8 mouse cellular contexts compared by ENCODE assay signal in genomic region chr15:79545921-79546399, GRCm38 (mm10). TPM values are rescaled to one million over a fixed set of nuclear protein-coding genes. Genes with fewer than 3 reads are reported as not detected.
DNase-seq lines count a peak whose midpoint lies in the region; TF ChIP-seq lines count a peak whose summit lies in the region.

No protein-coding gene starts in this region.

- peaks cover 32% of the 10 kb centered on the region for H3K36me3 ChIP-seq in thymus, adult 2 months (ENCODE audit: control insufficient read depth, insufficient read depth, low read length)
- H3K36me3 ChIP-seq in forebrain, embryonic 10.5 days (replicated peaks) = peaks cover 41% of the 10 kb centered on the region
- H3K36me3 ChIP-seq in megakaryocyte, embryonic 14.5 days (replicated peaks; ENCODE audit: low read length) = peaks cover 45% of the 10 kb centered on the region

- H3K9me3 ChIP-seq in forebrain, embryonic 10.5 days = no peaks in the 10 kb centered on the region
- peaks cover 8% of the 10 kb centered on the region; the same call in 1 of the 2 replicates for H3K9me3 ChIP-seq in megakaryocyte, embryonic 14.5 days

- no peak for TF ChIP-seq POLR2A in thymus, adult 2 months (IDR thresholded peaks at IDR 0.05; ENCODE audit: control insufficient read depth, extremely low read depth, insufficient read depth, low read length, poor library complexity)
- TF ChIP-seq POLR2A in bone marrow macrophage, adult 2 months (IDR thresholded peaks at IDR 0.05; ENCODE audit: borderline replicate concordance, low read depth, low read length) = no peak

- TF ChIP-seq CTCF in thymus, adult 2 months (IDR thresholded peaks at IDR 0.05; ENCODE audit: borderline replicate concordance, control insufficient read depth, extremely low read depth, insufficient read depth, low read length, poor library complexity) = no peak
- TF ChIP-seq CTCF in bone marrow macrophage, adult 2 months (IDR thresholded peaks at IDR 0.05; ENCODE audit: low read depth, low read length) = no peak

- H3K4me3 ChIP-seq in thymus, adult 2 months (ENCODE audit: control insufficient read depth, insufficient read depth, low read length) = peak overlapping the region; percentile 66
- peak overlapping the region; percentile 71 for H3K4me3 ChIP-seq in bone marrow macrophage, adult 2 months (ENCODE audit: insufficient read depth, low read length)
- peak overlapping the region; percentile 76 for H3K4me3 ChIP-seq in forebrain, embryonic 10.5 days
- H3K4me3 ChIP-seq in megakaryocyte, embryonic 14.5 days (replicated peaks) = peak overlapping the region; percentile 98

- peaks cover 8% of the 10 kb centered on the region for H3K4me1 ChIP-seq in thymus, adult 2 months (replicated peaks; ENCODE audit: control insufficient read depth, insufficient read depth, low read length)
- peaks cover 7% of the 10 kb centered on the region for H3K4me1 ChIP-seq in bone marrow macrophage, adult 2 months (ENCODE audit: control insufficient read depth, insufficient read depth, low read length)
- peaks cover 34% of the 10 kb centered on the region for H3K4me1 ChIP-seq in forebrain, embryonic 10.5 days
- peaks cover 23% of the 10 kb centered on the region for H3K4me1 ChIP-seq in megakaryocyte, embryonic 14.5 days

- no peak for DNase-seq in thymus, adult 2 months
- no peak for DNase-seq in thymus, postnatal 25 days
- DNase-seq in forebrain, embryonic 10.5 days (ENCODE audit: extremely low spot score, low spot score) = no peak
- peak; percentile 85 for DNase-seq in heart, postnatal 10 days
- DNase-seq in left cerebral cortex, postnatal 25 days (ENCODE audit: low spot score in 2 of 2) = peak; percentile 37 to 57
- DNase-seq in spleen, postnatal 36 days (ENCODE audit: low spot score in 2 of 2) = peak; percentile 58 to 62

- intact Hi-C loops in heart, postnatal 10 days (cut with DNase I) = loop anchor here (2.0 kb wide), 1 partner anchor 17 kb away; no protein-coding TSS in a partner anchor
- intact Hi-C loops in left cerebral cortex, postnatal 25 days (cut with DNase I) = loop anchor here (1.0 to 2.0 kb wide), 3 partner anchors 31 to 59 kb away; partner anchors contain the start of gene Dmc1

- peak overlapping the region; percentile 45 for H3K27ac ChIP-seq in thymus, adult 2 months (ENCODE audit: control insufficient read depth, insufficient read depth, low read length)
- H3K27ac ChIP-seq in bone marrow macrophage, adult 2 months (ENCODE audit: insufficient read depth, low read depth, low read length) = peak overlapping the region; percentile 87
- peak overlapping the region; percentile 99 for H3K27ac ChIP-seq in forebrain, embryonic 10.5 days

- under 1% methylated on average over 52 of the region's 52 CpGs for WGBS in thymus, adult 2 months
- WGBS in forebrain, embryonic 10.5 days = under 1% methylated on average over 51 of the region's 52 CpGs

- H3K27me3 ChIP-seq in thymus, adult 2 months (ENCODE audit: control insufficient read depth, insufficient read depth, low read length) = no peaks in the 10 kb centered on the region
- H3K27me3 ChIP-seq in forebrain, embryonic 10.5 days (ENCODE audit: poor library complexity, severe bottlenecking) = peaks cover 8% of the 10 kb centered on the region; the same call in 1 of the 2 replicates
- peaks cover 7% of the 10 kb centered on the region for H3K27me3 ChIP-seq in megakaryocyte, embryonic 14.5 days (replicated peaks)

RNA-seq across cellular contexts. Expression of gene Ddx17, which starts 0.6 kb away (rescaled TPM):
- 526 and 554 TPM in 2 replicates for polyA plus RNA-seq in thymus, adult 2 months (2012; rRNA removed)
- polyA plus RNA-seq in bone marrow macrophage, adult 2 months (2012; ENCODE audit: insufficient read depth, insufficient read length, missing spikeins) = 212 and 228 TPM in 2 replicates
- 43.7 and 48.9 TPM in 2 replicates for polyA plus RNA-seq in forebrain, embryonic 10.5 days (2016; fragmentation: Nextera tagmentation; extraction: Ambion mirVana)
- total RNA-seq in heart, postnatal 10 days (2021) = 100 to 1,000 TPM; 186 to 188 TPM
- 100 to 1,000 TPM; 319 to 348 TPM for total RNA-seq in left cerebral cortex, postnatal 25 days (2021)
- 12.7 and 14.2 TPM in 2 replicates for polyA plus RNA-seq in megakaryocyte, embryonic 14.5 days (2012; ENCODE audit: insufficient read depth, low replicate concordance)

RNA-seq across cellular contexts. Expression of gene Kdelr3, which starts 29.7 kb away (rescaled TPM):
- polyA plus RNA-seq in thymus, adult 2 months (2012; rRNA removed) = 2.0 and 3.4 TPM in 2 replicates
- polyA plus RNA-seq in bone marrow macrophage, adult 2 months (2012; ENCODE audit: insufficient read depth, insufficient read length, missing spikeins) = not detected in 2 replicates
- polyA plus RNA-seq in forebrain, embryonic 10.5 days (2016; fragmentation: Nextera tagmentation; extraction: Ambion mirVana) = 7.4 and 7.5 TPM in 2 replicates
- total RNA-seq in heart, postnatal 10 days (2021) = 10 to 100 TPM; 21.4 to 24.2 TPM
- total RNA-seq in left cerebral cortex, postnatal 25 days (2021) = under 1 TPM; 0.41 to 0.55 TPM
- not detected in 2 replicates for polyA plus RNA-seq in megakaryocyte, embryonic 14.5 days (2012; ENCODE audit: insufficient read depth, low replicate concordance)

RNA-seq across cellular contexts. Expression of gene Kcnj4, which starts 40.9 kb away (rescaled TPM):
- not detected in 2 replicates for polyA plus RNA-seq in thymus, adult 2 months (2012; rRNA removed)
- not detected in 2 replicates for polyA plus RNA-seq in bone marrow macrophage, adult 2 months (2012; ENCODE audit: insufficient read depth, insufficient read length, missing spikeins)
- polyA plus RNA-seq in forebrain, embryonic 10.5 days (2016; fragmentation: Nextera tagmentation; extraction: Ambion mirVana) = not detected in 2 replicates
- total RNA-seq in heart, postnatal 10 days (2021) = under 1 TPM; 0.27 to 0.31 TPM
- total RNA-seq in left cerebral cortex, postnatal 25 days (2021) = 100 to 1,000 TPM; 187 to 209 TPM
- not detected in 2 replicates for polyA plus RNA-seq in megakaryocyte, embryonic 14.5 days (2012; ENCODE audit: insufficient read depth, low replicate concordance)

RNA-seq across cellular contexts. Expression of gene Dmc1, which starts 58.9 kb away (rescaled TPM):
- polyA plus RNA-seq in thymus, adult 2 months (2012; rRNA removed) = 0.74 and 1.1 TPM in 2 replicates
- polyA plus RNA-seq in bone marrow macrophage, adult 2 months (2012; ENCODE audit: insufficient read depth, insufficient read length, missing spikeins) = 0.86 TPM in 1 of 2 replicates, not detected in the other
- polyA plus RNA-seq in forebrain, embryonic 10.5 days (2016; fragmentation: Nextera tagmentation; extraction: Ambion mirVana) = 1.2 and 1.8 TPM in 2 replicates
- total RNA-seq in heart, postnatal 10 days (2021) = 1 to 10 TPM in 1 of 2 experiments, under 1 TPM in 1; 0.69 to 1.2 TPM
- 1 to 10 TPM; 1.2 TPM for total RNA-seq in left cerebral cortex, postnatal 25 days (2021)
- polyA plus RNA-seq in megakaryocyte, embryonic 14.5 days (2012; ENCODE audit: insufficient read depth, low replicate concordance) = not detected in 2 replicates

Comparison
In these comparisons a context has a peak if more than half of its experiments do, and no peak if none do; other contexts are left out.
1. DNase-seq: peak in heart, postnatal 10 days (2 of 2), left cerebral cortex, postnatal 25 days (2 of 2) and spleen, postnatal 36 days (2 of 2); none in thymus, adult 2 months (single experiment), thymus, postnatal 25 days (single experiment) and forebrain, embryonic 10.5 days (single experiment).
2. H3K27ac ChIP-seq: peak in every context shown above with its lines; median percentile 99 in forebrain, embryonic 10.5 days; 87 in bone marrow macrophage, adult 2 months; 45 in thymus, adult 2 months.
3. Peak in every context shown above with its lines, with median percentiles within 50 percentile points of each other: H3K4me3 ChIP-seq.